Comparison of ENCODE assay signal across 8 mouse cellular contexts in the genomic region with DNA sequence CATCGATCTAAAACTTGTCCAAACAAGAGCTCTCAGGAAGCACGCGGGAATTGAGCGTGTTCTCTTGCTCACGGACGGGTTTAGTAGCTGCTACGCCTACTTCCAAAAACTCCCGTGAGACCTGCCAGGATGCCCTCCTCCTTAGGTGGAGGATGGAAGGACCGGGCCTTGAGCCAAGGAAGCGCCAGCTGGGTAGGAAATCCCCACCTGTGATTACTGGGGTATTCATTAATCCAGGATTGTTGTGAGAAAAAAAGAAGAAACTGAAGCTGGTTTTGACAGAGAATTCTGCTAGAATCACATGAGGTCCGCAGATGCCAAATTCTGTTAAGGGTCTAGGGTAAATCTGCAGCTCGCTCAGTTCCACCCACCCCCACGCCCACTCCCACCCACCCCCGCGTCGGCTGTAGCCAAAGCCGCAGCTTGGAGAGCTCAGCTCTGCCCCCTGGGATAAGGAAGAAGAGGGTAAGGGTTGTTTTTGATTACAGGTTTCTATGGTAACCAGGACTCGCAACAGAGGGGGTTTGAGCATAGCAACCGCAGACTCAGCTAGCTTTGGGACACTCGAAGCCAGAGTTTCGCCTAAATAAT. TPM values are rescaled to one million over a fixed set of nuclear protein-coding genes. Genes with fewer than 3 reads are reported as not detected.
A peak's percentile ranks its signal among the peaks of the same experiment; 100 is the strongest.
DNase-seq lines count a peak whose midpoint lies in the region; ATAC-seq and TF ChIP-seq lines count a peak whose summit lies in the region.

No protein-coding gene starts in this region.

- 3% methylated on average over 21 of the region's 21 CpGs for WGBS in heart, postnatal 0 days
- 2% methylated on average over 21 of the region's 21 CpGs for WGBS in liver, postnatal 0 days (ENCODE audit: insufficient replicate concordance)
- WGBS in olfactory bulb, adult 2 months: under 1% methylated on average over 21 of the region's 21 CpGs

- ATAC-seq in cerebellum, adult (ENCODE audit: insufficient number of reproducible peaks, low FRiP score, low TSS enrichment): no peak
- no peak for ATAC-seq in heart, postnatal 0 days (ENCODE audit: insufficient read depth, low read depth)
- peak; percentile 68 for ATAC-seq in liver, postnatal 0 days

- H3K4me3 ChIP-seq in heart, postnatal 0 days (ENCODE audit: low read depth, low read length): peak overlapping the region; percentile 11; the same call in 1 of the 2 replicates
- 0 out of 2 replicates have a peak overlapping the region, but pooled peaks have one; percentile 21 for H3K4me3 ChIP-seq in liver, postnatal 0 days (ENCODE audit: low read depth, low read length)
- peak overlapping the region; percentile 20; the same call in 1 of the 2 replicates for H3K4me3 ChIP-seq in olfactory bulb, adult 2 months (ENCODE audit: insufficient read depth, low read depth, low read length)

- H3K4me2 ChIP-seq in heart, postnatal 0 days (ENCODE audit: low read depth, low read length): peak overlapping the region; percentile 50
- peak overlapping the region; percentile 63 for H3K4me2 ChIP-seq in liver, postnatal 0 days (ENCODE audit: low read depth, low read length)

- H3K36me3 ChIP-seq in heart, postnatal 0 days (replicated peaks; ENCODE audit: control insufficient read depth, insufficient read depth, low read length): no peaks in the 10 kb centered on the region
- H3K36me3 ChIP-seq in liver, postnatal 0 days (replicated peaks; ENCODE audit: insufficient read depth, low read length): no peaks in the 10 kb centered on the region

- H3K4me1 ChIP-seq in heart, postnatal 0 days (ENCODE audit: control insufficient read depth, insufficient read depth): 0 out of 2 replicates have a peak, but pooled peaks cover 8% of the 10 kb centered on the region
- H3K4me1 ChIP-seq in liver, postnatal 0 days (ENCODE audit: insufficient read depth): peaks cover 6% of the 10 kb centered on the region; the same call in 1 of the 2 replicates
- peaks cover 5% of the 10 kb centered on the region; the same call in 1 of the 2 replicates for H3K4me1 ChIP-seq in olfactory bulb, adult 2 months (ENCODE audit: control insufficient read depth, insufficient read depth, low read length)

- peaks cover 14% of the 10 kb centered on the region for H3K27me3 ChIP-seq in heart, postnatal 0 days (ENCODE audit: control insufficient read depth, insufficient read depth, low read length)
- no peaks in the 10 kb centered on the region for H3K27me3 ChIP-seq in liver, postnatal 0 days (ENCODE audit: insufficient read depth, low read length)

- peak; percentile 3 for DNase-seq in cerebellum, adult 11 months
- peak; percentile 66 for DNase-seq in embryo, embryonic 9.5 days (ENCODE audit: extremely low spot score)
- DNase-seq in heart, postnatal 0 days (ENCODE audit: low spot score): peak; percentile 53
- DNase-seq in kidney, postnatal 36 days: peak; percentile 55 to 74
- peak; percentile 52 for DNase-seq in liver, postnatal 0 days
- DNase-seq in urinary bladder, adult 2 months (ENCODE audit: low spot score): no peak

- H3K27ac ChIP-seq in heart, postnatal 0 days (ENCODE audit: low read depth): no peak overlapping the region
- peak overlapping the region; percentile 69 for H3K27ac ChIP-seq in liver, postnatal 0 days (ENCODE audit: low read depth)
- H3K27ac ChIP-seq in olfactory bulb, adult 2 months (ENCODE audit: insufficient read depth, low read depth, low read length): no peak overlapping the region

- no peak for TF ChIP-seq CTCF in heart, postnatal 0 days (IDR thresholded peaks at IDR 0.05; ENCODE audit: low read depth)
- 0 out of 2 replicates have a peak, but pooled peaks have one; percentile 14 for TF ChIP-seq CTCF in liver, postnatal 0 days (IDR thresholded peaks at IDR 0.05; ENCODE audit: low read depth)
- TF ChIP-seq CTCF in olfactory bulb, adult 2 months (IDR thresholded peaks at IDR 0.05; ENCODE audit: insufficient read depth, low read depth, low read length): no peak

- H3K9me3 ChIP-seq in heart, postnatal 0 days (replicated peaks; ENCODE audit: control insufficient read depth, low read length): no peaks in the 10 kb centered on the region
- H3K9me3 ChIP-seq in liver, postnatal 0 days (ENCODE audit: low read length): no peaks in the 10 kb centered on the region

- no peak for TF ChIP-seq POLR2A in olfactory bulb, adult 2 months (IDR thresholded peaks at IDR 0.05; ENCODE audit: insufficient read depth, low read depth, low read length)

- no peak for TF ChIP-seq EP300 in heart, postnatal 0 days (IDR thresholded peaks at IDR 0.05; ENCODE audit: low read depth)
- TF ChIP-seq EP300 in liver, postnatal 0 days (IDR thresholded peaks at IDR 0.05; ENCODE audit: low read depth): no peak

- H3K9ac ChIP-seq in heart, postnatal 0 days (replicated peaks; ENCODE audit: low read depth, low read length): no peak overlapping the region
- H3K9ac ChIP-seq in liver, postnatal 0 days (replicated peaks): 0 out of 2 replicates have a peak overlapping the region, but pooled peaks have one; percentile 4

RNA-seq across cellular contexts. Expression of gene Cebpg, which starts 30.0 kb away (rescaled TPM):
- total RNA-seq in heart, postnatal 0 days (2014; rRNA removed; ENCODE audit: low replicate concordance): 3.6 and 9.1 TPM in 2 replicates
- 13.4 and 13.9 TPM in 2 replicates for polyA plus RNA-seq in heart, postnatal 0 days (2015; fragmentation: Nextera tagmentation; extraction: Ambion mirVana)
- polyA plus RNA-seq in liver, postnatal 0 days (2015; fragmentation: Nextera tagmentation; extraction: Ambion mirVana): 30.8 and 35.2 TPM in 2 replicates
- polyA plus RNA-seq in olfactory bulb, adult 2 months (2012; ENCODE audit: insufficient read depth, insufficient read length, low replicate concordance, missing spikeins): not detected in 2 replicates
- polyA plus RNA-seq in urinary bladder, adult 2 months (2012; rRNA removed): 27.0 and 30.3 TPM in 2 replicates

RNA-seq across cellular contexts. Expression of gene Cebpa, which starts 32.7 kb away (rescaled TPM):
- total RNA-seq in heart, postnatal 0 days (2014; rRNA removed; ENCODE audit: low replicate concordance): 3.5 and 6.3 TPM in 2 replicates
- 0.20 and 0.48 TPM in 2 replicates for polyA plus RNA-seq in heart, postnatal 0 days (2015; fragmentation: Nextera tagmentation; extraction: Ambion mirVana)
- polyA plus RNA-seq in liver, postnatal 0 days (2015; fragmentation: Nextera tagmentation; extraction: Ambion mirVana): 20.2 and 34.0 TPM in 2 replicates
- not detected in 2 replicates for polyA plus RNA-seq in olfactory bulb, adult 2 months (2012; ENCODE audit: insufficient read depth, insufficient read length, low replicate concordance, missing spikeins)
- polyA plus RNA-seq in urinary bladder, adult 2 months (2012; rRNA removed): 28.5 and 31.0 TPM in 2 replicates

Comparison
In these comparisons a context has a peak if more than half of its experiments do, and no peak if none do; other contexts are left out.
1. RNA of gene Cebpa, which starts 32.7 kb away (polyA plus RNA-seq): 28.5 to 31.0 TPM in urinary bladder, adult 2 months and 20.2 to 34.0 TPM in liver, postnatal 0 days; 0.20 to 0.48 TPM in heart, postnatal 0 days and not detected in olfactory bulb, adult 2 months; every median in the first group is over 10 times any median in the second.
2. Peak in every context shown above with its lines, with median percentiles within 50 percentile points of each other: H3K4me3 ChIP-seq.